Mouse (Mus musculus) heart, adult 2 months (tissue): ENCODE data around the gene Cd300ld3.

ENCODE experiments used
- CTCF ChIP-seq: fragments of 200-600 bp; IDR thresholded peaks from 2 replicates; pipeline ENCODE4 v1.8.1; 2022; ENCODE audit warnings: antibody characterized with exemption, mild to moderate bottlenecking, moderate library complexity
- POLR2A ChIP-seq: fragments of 200-500 bp; IDR thresholded peaks from 2 replicates; pipeline ENCODE4 v1.6.1; 2011; ENCODE audit warnings: mild to moderate bottlenecking, low read depth, low read length, control low read depth; ENCODE audit not compliant: insufficient read depth

DNA sequence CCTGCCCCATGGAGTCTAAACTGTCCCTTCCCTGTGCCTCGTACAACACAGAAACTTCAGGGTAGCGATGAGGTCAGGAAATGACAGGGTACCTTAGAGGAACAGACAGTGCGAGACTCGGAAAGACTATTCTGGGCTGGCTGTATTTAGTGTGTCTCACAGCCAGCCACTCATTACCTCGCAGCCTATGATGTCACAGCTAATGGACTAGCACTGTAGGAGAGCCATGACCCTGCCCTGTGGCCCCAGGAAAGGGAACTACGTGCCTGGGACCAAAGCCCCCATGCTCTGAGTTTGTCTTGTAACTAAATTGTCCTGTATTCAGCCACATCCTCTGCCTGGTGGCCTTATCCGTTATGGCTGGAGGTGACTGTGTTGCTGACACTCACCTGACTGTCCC lies 27.2 kb upstream of the Cd300ld3 start:
- TF ChIP-seq POLR2A (no peak), CTCF (no peak)
